Mouse (Mus musculus): ENCODE measurements around the gene Smc1a.

GRCm38 (mm10) chrX:152052546-152052945, 36.3 kb downstream of the Smc1a start:
- TF ChIP-seq CTCF (IDR thresholded peaks at IDR 0.05; ENCODE audit: low read depth, low read length): no peak
- no peak for TF ChIP-seq POLR2A (IDR thresholded peaks at IDR 0.05; ENCODE audit: borderline replicate concordance, low read depth, low read length)
